Mouse (Mus musculus): ENCODE measurements around the gene Avil. TPM values are rescaled to one million over a fixed set of nuclear protein-coding genes. Genes with fewer than 3 reads are reported as not detected.

Avil gene
- polyA plus RNA-seq, 1 experiment = 0.06 TPM

- peaks cover 32% of the 10 kb centered on the region; the same call in 1 of the 2 replicates for H3K4me1 ChIP-seq (ENCODE audit: control insufficient read depth, insufficient read depth, insufficient read length)
- 59% methylated on average over 11 of the region's 11 CpGs for WGBS
- H3K4me3 ChIP-seq (ENCODE audit: extremely low read depth, insufficient read depth, insufficient read length) = peak overlapping the region; percentile 98; the same call in 1 of the 2 replicates
- no peaks in the 10 kb centered on the region for H3K27me3 ChIP-seq (ENCODE audit: control insufficient read depth, insufficient read depth, low read length)
- DNase-seq (ENCODE audit: low read depth in 1 of 2, low spot score in 2 of 2) = no peak
- TF ChIP-seq CTCF (IDR thresholded peaks at IDR 0.05; ENCODE audit: extremely low read depth, insufficient read depth, insufficient read length, insufficient replicate concordance) (no peak), POLR2A (IDR thresholded peaks at IDR 0.05; ENCODE audit: low read depth, low read length) (no peak)
- no peak overlapping the region for H3K27ac ChIP-seq (ENCODE audit: insufficient read depth, low read length)
- no peaks in the 10 kb centered on the region for H3K36me3 ChIP-seq (ENCODE audit: control insufficient read depth, insufficient read depth, low read length)
These were observed 19.5 kb upstream of the Avil start for GRCm38 (mm10) chr10:126980933-126981530.

GRCm38 (mm10) chr10:126981746-126982145, 18.8 kb upstream of the Avil start:
- H3K4me3 ChIP-seq (ENCODE audit: extremely low read depth, insufficient read depth, insufficient read length) = no peak overlapping the region

GRCm38 (mm10) chr10:126983193-126983725, 17.2 kb upstream of the Avil start:
- Histone ChIP-seq H3K4me3 (ENCODE audit: extremely low read depth, insufficient read depth, insufficient read length) (no peak overlapping the region), H3K36me3 (ENCODE audit: control insufficient read depth, insufficient read depth, low read length) (no peaks in the 10 kb centered on the region), H3K27ac (ENCODE audit: insufficient read depth, low read length) (no peak overlapping the region), H3K4me1 (ENCODE audit: control insufficient read depth, insufficient read depth, insufficient read length) (peaks cover 44% of the 10 kb centered on the region; the same call in 1 of the 2 replicates), H3K27me3 (ENCODE audit: control insufficient read depth, insufficient read depth, low read length) (no peaks in the 10 kb centered on the region)
- DNase-seq (ENCODE audit: low read depth in 1 of 2, low spot score in 2 of 2) = no peak
- no peak for TF ChIP-seq CTCF (IDR thresholded peaks at IDR 0.05; ENCODE audit: extremely low read depth, insufficient read depth, insufficient read length, insufficient replicate concordance)
- no peak for TF ChIP-seq POLR2A (IDR thresholded peaks at IDR 0.05; ENCODE audit: low read depth, low read length)
- 70% methylated on average over 14 of the region's 14 CpGs for WGBS

More at GRCm38 (mm10) chr10:126981746-126982145, 18.8 kb upstream of the Avil start:
- DNase-seq (ENCODE audit: low read depth in 1 of 2, low spot score in 2 of 2) = no peak
- TF ChIP-seq POLR2A (IDR thresholded peaks at IDR 0.05; ENCODE audit: low read depth, low read length) = no peak
- no peak for TF ChIP-seq CTCF (IDR thresholded peaks at IDR 0.05; ENCODE audit: extremely low read depth, insufficient read depth, insufficient read length, insufficient replicate concordance)
- H3K4me1 ChIP-seq (ENCODE audit: control insufficient read depth, insufficient read depth, insufficient read length) = peaks cover 38% of the 10 kb centered on the region; the same call in 1 of the 2 replicates
- H3K27ac ChIP-seq (ENCODE audit: insufficient read depth, low read length) = no peak overlapping the region
- 53% methylated on average over 3 of the region's 3 CpGs for WGBS
- no peaks in the 10 kb centered on the region for H3K27me3 ChIP-seq (ENCODE audit: control insufficient read depth, insufficient read depth, low read length)
- no peaks in the 10 kb centered on the region for H3K36me3 ChIP-seq (ENCODE audit: control insufficient read depth, insufficient read depth, low read length)

- 34% methylated on average over 5 of the region's 5 CpGs for WGBS
- Histone ChIP-seq H3K4me3 (ENCODE audit: extremely low read depth, insufficient read depth, insufficient read length) (no peak overlapping the region), H3K27me3 (ENCODE audit: control insufficient read depth, insufficient read depth, low read length) (no peaks in the 10 kb centered on the region), H3K4me1 (ENCODE audit: control insufficient read depth, insufficient read depth, insufficient read length) (peaks cover 44% of the 10 kb centered on the region; the same call in 1 of the 2 replicates), H3K36me3 (ENCODE audit: control insufficient read depth, insufficient read depth, low read length) (no peaks in the 10 kb centered on the region), H3K27ac (ENCODE audit: insufficient read depth, low read length) (no peak overlapping the region)
- no peak for DNase-seq (ENCODE audit: low read depth in 1 of 2, low spot score in 2 of 2)
- no peak for TF ChIP-seq CTCF (IDR thresholded peaks at IDR 0.05; ENCODE audit: extremely low read depth, insufficient read depth, insufficient read length, insufficient replicate concordance)
- no peak for TF ChIP-seq POLR2A (IDR thresholded peaks at IDR 0.05; ENCODE audit: low read depth, low read length)
These were observed 16.1 kb upstream of the Avil start for GRCm38 (mm10) chr10:126984189-126985004.

GRCm38 (mm10) chr10:126985127-126985526, 15.4 kb upstream of the Avil start:
- H3K27ac ChIP-seq (ENCODE audit: insufficient read depth, low read length) = no peak overlapping the region
- 78% methylated on average over 4 of the region's 4 CpGs for WGBS
- DNase-seq (ENCODE audit: low read depth in 1 of 2, low spot score in 2 of 2) = no peak
- no peak for TF ChIP-seq POLR2A (IDR thresholded peaks at IDR 0.05; ENCODE audit: low read depth, low read length)
- no peak for TF ChIP-seq CTCF (IDR thresholded peaks at IDR 0.05; ENCODE audit: extremely low read depth, insufficient read depth, insufficient read length, insufficient replicate concordance)
- no peak overlapping the region for H3K4me3 ChIP-seq (ENCODE audit: extremely low read depth, insufficient read depth, insufficient read length)
- H3K27me3 ChIP-seq (ENCODE audit: control insufficient read depth, insufficient read depth, low read length) = no peaks in the 10 kb centered on the region
- peaks cover 44% of the 10 kb centered on the region; the same call in 1 of the 2 replicates for H3K4me1 ChIP-seq (ENCODE audit: control insufficient read depth, insufficient read depth, insufficient read length)
- no peaks in the 10 kb centered on the region for H3K36me3 ChIP-seq (ENCODE audit: control insufficient read depth, insufficient read depth, low read length)

- TF ChIP-seq POLR2A (IDR thresholded peaks at IDR 0.05; ENCODE audit: low read depth, low read length) (no peak), CTCF (IDR thresholded peaks at IDR 0.05; ENCODE audit: extremely low read depth, insufficient read depth, insufficient read length, insufficient replicate concordance) (no peak)
- no peak for DNase-seq (ENCODE audit: low read depth in 1 of 2, low spot score in 2 of 2)
- H3K27ac ChIP-seq (ENCODE audit: insufficient read depth, low read length) = no peak overlapping the region
- 85% methylated on average over 9 of the region's 9 CpGs for WGBS
- H3K36me3 ChIP-seq (ENCODE audit: control insufficient read depth, insufficient read depth, low read length) = no peaks in the 10 kb centered on the region
- H3K4me1 ChIP-seq (ENCODE audit: control insufficient read depth, insufficient read depth, insufficient read length) = peaks cover 42% of the 10 kb centered on the region; the same call in 1 of the 2 replicates
- no peak overlapping the region for H3K4me3 ChIP-seq (ENCODE audit: extremely low read depth, insufficient read depth, insufficient read length)
- H3K27me3 ChIP-seq (ENCODE audit: control insufficient read depth, insufficient read depth, low read length) = no peaks in the 10 kb centered on the region
These were observed 14.9 kb upstream of the Avil start for GRCm38 (mm10) chr10:126985579-126985978.
